Mouse (Mus musculus) olfactory bulb, adult 2 months (tissue): ENCODE results near the gene Zar1l. TPM values are rescaled to one million over a fixed set of nuclear protein-coding genes. Genes with fewer than 3 reads are reported as not detected.
A peak's percentile ranks its signal among the peaks of the same experiment; 100 is the strongest.

Experiments used
- H3K27ac ChIP-seq: fragments of 200-500 bp; 2 replicates; pipeline ENCODE4 v1.5.1; 2012; ENCODE audit warnings: low read depth, low read length; ENCODE audit not compliant: insufficient read depth
- H3K4me1 ChIP-seq: fragments of 200-500 bp; 2 replicates; pipeline ENCODE4 v1.6.1; 2012; ENCODE audit warnings: low read length; ENCODE audit not compliant: control insufficient read depth, insufficient read depth
- H3K4me3 ChIP-seq: fragments of 200-500 bp; 2 replicates; pipeline ENCODE4 v1.5.1; 2012; ENCODE audit warnings: mild to moderate bottlenecking, low read depth, low read length, moderate library complexity; ENCODE audit not compliant: insufficient read depth
- CTCF ChIP-seq: fragments of 200-500 bp; IDR thresholded peaks from 2 replicates; pipeline ENCODE4 v1.5.1; 2012; ENCODE audit warnings: low read depth, mild to moderate bottlenecking, low read length, moderate library complexity; ENCODE audit not compliant: insufficient read depth
- POLR2A ChIP-seq: fragments of 200-500 bp; IDR thresholded peaks from 2 replicates; pipeline ENCODE4 v1.6.1; 2012; ENCODE audit warnings: mild to moderate bottlenecking, low read depth, low read length, moderate library complexity; ENCODE audit not compliant: insufficient read depth
- WGBS: fragments of 180-500 bp; shearing (Covaris S2); methylation state at CpG from one replicate; pipeline ENCODE4 v1.1.7; 2018; 5-methylcytosine and 5-hydroxymethylcytosine counted together
- polyA plus RNA-seq: library from polyadenylated mRNA; stranded (reverse); fragments of >200 nt; gene quantifications from 2 replicates; pipeline ENCODE4 v1.2.4, GENCODE M21; 2012; ENCODE audit warnings: low replicate concordance; ENCODE audit not compliant: missing spikeins, insufficient read depth, insufficient read length

Zar1l gene
- polyA plus RNA-seq, 1 experiment, result not detected

GRCm38 (mm10) chr5:150459801-150460200 is 58.2 kb downstream of the Zar1l start:
- no peak overlapping the region for H3K4me3 ChIP-seq
- TF ChIP-seq POLR2A (no peak), CTCF (peak; percentile 36; the same call in 1 of the 2 replicates)
- no peaks in the 10 kb centered on the region for H3K4me1 ChIP-seq
- H3K27ac ChIP-seq, result no peak overlapping the region
- 84% methylated on average over 4 of the region's 4 CpGs for WGBS

DNA sequence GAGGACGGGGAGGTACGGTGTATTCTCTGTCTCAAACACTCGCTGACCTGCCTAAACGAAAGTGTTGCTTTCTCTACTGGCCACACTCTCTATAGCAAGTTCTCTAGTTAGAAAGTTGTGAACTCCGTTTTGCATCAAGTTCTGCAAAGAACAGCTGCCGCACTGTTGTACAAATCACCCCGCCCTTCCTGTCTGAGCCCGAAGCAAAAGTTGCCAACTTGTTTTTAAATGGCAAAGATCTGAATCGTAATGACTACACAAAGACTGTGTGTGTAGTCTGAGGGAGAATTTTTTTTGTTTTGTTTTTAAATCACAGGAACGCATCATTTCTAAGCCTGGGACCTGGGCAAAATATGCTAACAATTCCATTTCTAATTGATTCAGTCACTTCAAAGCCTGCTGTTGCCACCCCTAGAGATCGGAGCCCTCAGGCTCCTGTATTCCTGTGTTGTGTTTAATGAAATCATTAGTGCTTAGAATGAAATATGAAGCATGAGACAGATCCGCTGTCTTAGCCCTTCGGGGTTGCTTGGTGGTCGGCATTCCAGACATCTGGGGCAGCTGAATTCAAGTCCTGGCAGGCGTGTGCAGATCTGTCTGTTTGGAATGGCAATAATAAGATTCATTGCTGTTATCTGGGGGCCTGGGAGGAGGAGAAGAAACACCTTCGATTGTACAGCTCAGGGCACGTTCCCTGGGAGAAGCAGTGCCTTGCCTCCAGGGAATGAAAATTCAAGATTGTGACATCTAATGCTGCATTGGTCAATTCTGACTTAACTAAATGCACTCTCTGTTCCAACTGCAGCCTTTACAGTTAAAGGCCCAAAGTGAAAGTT is 59.8 kb downstream of the Zar1l start:
- Histone ChIP-seq H3K4me1 (no peaks in the 10 kb centered on the region), H3K27ac (0 out of 2 replicates have a peak overlapping the region, but pooled peaks have one; percentile 15), H3K4me3 (no peak overlapping the region)
- WGBS, result 45% methylated on average over 17 of the region's 17 CpGs
- TF ChIP-seq CTCF (no peak), POLR2A (no peak)

- Histone ChIP-seq H3K27ac (no peak overlapping the region), H3K4me1 (no peaks in the 10 kb centered on the region), H3K4me3 (no peak overlapping the region)
- TF ChIP-seq CTCF, result no peak
- no peak for TF ChIP-seq POLR2A
- WGBS, result 80% methylated on average over 17 of the region's 17 CpGs
Measured at GRCm38 (mm10) chr5:150457165-150457903, 60.6 kb downstream of the Zar1l start.

Other genes starting within 250 kb of the Zar1l start
- not detected in 2 replicates for gene Brca2, start 4.5 kb upstream of the Zar1l start, polyA plus RNA-seq
- gene N4bp2l1, start 79.0 kb upstream of the Zar1l start, polyA plus RNA-seq, result 261 TPM in 1 of 2 replicates, not detected in the other
- 79.4 TPM in 1 of 2 replicates, not detected in the other for gene N4bp2l2, start 148.0 kb upstream of the Zar1l start, polyA plus RNA-seq
- 121 and 216 TPM in 2 replicates for gene Pds5b, start 155.6 kb upstream of the Zar1l start, polyA plus RNA-seq